Mouse (Mus musculus) cerebellum, adult 11-12 months (tissue): Measurements from ENCODE around the gene Cfap97d1.

Source experiments
- DNase-seq: peaks from one replicate; pipeline ENCODE4 v3.0.0; 2022

The Cfap97d1 gene

GRCm38 (mm10) chr11:101984054-101985025, at the start of gene Cfap97d1:
Gene Cfap97d1 (plus strand): TSS chr11:101984279.
- DNase-seq, result peak; percentile 96

- DNase-seq, result no peak
Measured at GRCm38 (mm10) chr11:101935743-101936142, 48.3 kb upstream of the Cfap97d1 start.

DNA sequence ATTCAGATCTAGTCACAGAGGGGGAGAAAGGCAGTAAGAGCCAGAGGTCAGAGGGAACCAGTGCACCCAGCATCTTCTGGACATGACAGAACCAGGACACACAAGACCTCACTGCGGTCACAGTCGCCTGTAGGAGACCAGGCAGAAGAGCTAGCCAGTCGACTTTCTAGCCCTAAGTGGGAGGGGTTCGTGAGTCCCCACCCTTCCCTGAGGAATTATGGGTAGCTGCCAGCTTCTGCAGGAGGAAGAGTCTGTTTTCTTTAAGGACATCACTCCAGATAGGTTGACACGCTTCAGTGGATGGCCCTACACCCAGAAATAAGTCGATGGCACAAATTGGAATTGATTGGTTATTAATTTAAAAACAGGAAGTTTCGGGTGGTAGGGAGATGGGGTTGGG, 47.7 kb upstream of the Cfap97d1 start:
- DNase-seq, result no peak

DNA sequence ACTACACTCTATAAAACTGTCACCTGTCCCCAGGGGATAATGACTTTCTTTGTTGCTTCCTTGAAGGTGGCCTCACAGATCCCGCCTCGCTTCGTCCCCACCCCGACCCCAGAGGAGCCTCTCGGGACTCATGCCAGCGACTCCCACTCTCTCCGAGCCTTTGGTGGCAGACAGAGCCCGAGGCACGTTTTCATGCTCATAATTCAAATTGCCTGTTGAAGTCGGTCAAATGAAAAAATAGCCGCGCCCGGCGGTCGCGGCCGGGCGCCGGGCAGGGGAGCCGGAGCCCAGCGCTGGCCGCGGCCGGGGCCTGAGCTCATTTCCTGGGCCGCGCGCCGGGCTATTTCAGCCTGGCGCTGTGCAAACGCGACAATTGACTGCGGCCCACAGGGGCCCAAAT, 47.0 kb upstream of the Cfap97d1 start:
- DNase-seq, result no peak

DNA sequence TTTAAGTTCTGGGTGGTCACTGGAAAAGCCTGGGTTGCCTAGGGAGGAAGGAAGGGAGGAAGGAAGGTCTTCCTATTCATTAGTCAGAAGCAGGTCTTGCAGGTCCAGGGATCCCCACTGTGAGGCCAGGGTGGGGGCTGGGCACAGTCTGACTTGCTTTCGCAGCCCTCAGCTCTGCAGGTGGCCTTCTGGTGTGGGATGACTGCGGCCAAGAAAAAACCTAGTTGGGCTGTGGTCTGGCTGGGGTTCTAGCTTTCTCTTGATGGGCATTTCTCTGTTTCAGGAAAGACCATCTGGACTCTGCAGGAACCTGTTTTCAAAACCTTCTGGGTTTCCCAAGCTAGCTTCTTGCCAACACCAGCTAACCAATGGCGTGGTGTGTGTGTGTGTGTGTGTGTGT, 41.0 kb upstream of the Cfap97d1 start:
- DNase-seq, result peak; percentile 94

DNA sequence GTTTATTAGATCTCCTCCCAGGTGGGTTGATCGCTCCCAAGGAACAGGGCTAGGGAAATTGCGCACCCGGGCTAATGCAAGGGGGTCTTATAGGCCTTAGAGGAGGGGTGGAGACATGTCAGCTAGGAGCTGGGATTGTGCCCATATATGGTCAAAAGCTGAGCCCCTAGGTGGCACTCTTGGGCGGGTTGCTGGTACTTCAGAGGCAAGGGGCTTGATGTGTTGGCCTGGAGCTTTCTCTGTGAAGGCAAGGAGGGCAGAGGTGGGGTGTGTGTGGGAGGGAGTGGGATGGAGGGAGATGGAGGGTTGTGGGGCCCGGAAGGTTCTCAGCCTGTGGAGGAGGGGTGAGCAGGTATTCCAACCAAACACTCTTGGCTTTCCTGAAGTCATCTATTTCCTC, 37.6 kb upstream of the Cfap97d1 start:
- DNase-seq, result no peak

GRCm38 (mm10) chr11:101950021-101950420, 34.1 kb upstream of the Cfap97d1 start:
- no peak for DNase-seq

- no peak for DNase-seq
Measured at GRCm38 (mm10) chr11:101952541-101953341, 31.3 kb upstream of the Cfap97d1 start.

DNA sequence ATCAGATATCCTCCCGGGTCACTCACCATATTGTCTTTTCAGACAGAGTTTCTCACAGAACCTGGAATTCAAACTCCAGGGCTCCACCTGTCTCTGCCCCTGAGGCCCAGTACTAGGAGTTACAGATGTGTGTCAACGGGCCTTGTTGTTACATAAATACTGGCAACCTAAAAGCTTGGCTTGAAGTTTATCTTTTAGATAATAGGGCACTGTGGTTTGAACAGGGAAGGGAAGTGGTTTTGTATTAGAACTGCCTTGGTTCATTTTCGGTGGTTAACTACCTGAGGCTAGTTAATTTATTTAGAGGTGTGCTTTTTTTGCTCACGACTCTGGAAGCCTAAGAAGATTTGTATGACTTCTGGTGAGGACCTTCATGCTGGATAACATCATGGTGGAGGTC, 30.6 kb upstream of the Cfap97d1 start:
- DNase-seq, result no peak

DNA sequence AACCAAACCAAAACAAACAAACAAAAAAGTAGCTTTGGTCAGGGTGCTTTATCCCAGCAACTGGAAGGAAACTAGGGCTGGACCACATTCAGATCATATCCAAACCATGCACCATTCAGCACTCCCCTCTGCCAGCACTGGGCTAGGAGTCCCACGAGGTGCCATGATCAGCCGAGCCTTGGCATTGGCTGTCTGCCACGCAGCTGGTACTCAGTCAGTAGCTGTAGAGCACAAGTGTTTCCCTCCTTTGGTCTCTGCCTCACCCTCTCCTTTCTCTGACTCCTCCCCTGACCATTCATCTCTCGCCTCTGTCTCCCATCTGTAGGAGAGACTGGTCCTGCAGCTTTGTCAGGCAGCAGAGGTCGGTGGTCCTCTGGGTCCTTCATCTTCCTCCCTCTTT, 26.6 kb upstream of the Cfap97d1 start:
- no peak for DNase-seq

DNA sequence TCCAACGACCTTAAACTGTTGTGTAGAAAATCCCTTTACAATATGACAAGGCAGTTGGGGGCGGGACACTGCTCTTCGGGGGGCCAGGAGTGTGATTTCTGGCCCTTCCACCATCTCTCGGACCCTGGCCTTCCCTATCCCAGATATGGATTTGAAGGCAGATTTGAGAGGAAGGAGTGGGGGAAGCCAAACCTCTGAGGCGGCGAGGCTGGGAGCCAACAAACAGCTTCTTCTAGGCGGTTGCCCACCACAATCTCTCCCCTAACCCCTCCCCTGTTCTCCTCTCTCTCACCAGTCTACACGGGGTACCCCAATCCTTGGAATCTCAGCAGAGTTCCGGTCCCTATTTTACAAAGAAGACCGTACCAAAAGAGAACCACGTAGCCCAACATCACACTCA, 21.0 kb upstream of the Cfap97d1 start:
- no peak for DNase-seq

GRCm38 (mm10) chr11:101963473-101964291, 20.4 kb upstream of the Cfap97d1 start:
- no peak for DNase-seq

- no peak for DNase-seq
Measured at GRCm38 (mm10) chr11:101964647-101965046, 19.4 kb upstream of the Cfap97d1 start.

DNA sequence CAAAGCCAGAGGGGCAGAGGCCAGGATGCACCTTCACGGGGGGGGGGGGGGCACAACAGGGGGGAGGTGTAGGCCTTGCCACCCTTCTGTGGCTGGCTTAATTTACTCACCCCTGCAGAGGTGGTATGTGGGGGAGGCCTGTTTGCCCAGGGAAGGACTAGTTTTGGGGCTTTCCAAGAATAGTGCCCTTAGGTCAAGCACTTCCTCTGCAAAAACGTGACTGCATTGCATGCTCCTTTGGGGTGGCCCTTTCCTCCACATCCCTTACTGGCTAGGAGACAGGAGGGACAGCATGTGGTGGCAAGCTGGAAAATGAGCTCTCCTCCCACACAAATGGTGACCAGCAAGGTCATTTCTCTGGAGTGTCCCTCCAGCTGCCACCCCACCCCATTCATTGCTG, 18.5 kb upstream of the Cfap97d1 start:
- DNase-seq, result no peak

DNA sequence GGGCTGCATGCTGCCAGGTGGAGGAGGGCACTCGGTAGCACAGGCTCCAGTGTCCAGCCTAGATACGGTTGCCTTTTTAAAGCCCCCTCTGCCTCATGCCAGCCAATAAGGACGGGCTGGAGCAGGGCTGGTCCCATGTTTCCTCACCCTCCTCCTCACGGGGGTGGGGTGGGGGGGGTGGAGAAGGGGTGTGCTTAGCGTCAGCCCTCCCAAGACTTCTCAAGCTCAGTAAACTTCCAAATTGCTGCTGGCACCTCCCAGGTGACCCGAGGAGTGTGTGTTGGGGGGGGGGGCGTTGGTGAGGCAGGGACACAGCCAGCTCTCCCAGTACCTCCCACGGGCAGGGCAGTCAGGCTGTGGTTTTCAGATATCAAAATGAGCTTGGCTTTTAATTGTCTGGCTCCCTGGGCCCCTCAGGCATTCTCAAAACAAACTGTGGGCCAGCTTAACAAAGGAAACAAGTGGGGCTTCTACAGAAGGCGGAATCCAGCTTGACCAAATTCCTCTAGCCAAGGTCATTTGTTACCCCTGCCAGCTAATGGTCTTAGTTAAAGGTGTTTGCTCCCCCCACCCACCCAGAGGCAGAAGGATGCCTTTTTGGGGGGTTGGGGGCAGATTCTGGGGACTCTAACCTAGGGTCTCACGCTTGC, 17.0 kb upstream of the Cfap97d1 start, which contains the start of gene Sost:
TSS of gene Sost (minus strand) at position 51 of the 650 bp plus-strand sequence.
- no peak for DNase-seq

GRCm38 (mm10) chr11:101968311-101968710, 15.8 kb upstream of the Cfap97d1 start:
- no peak for DNase-seq

DNA sequence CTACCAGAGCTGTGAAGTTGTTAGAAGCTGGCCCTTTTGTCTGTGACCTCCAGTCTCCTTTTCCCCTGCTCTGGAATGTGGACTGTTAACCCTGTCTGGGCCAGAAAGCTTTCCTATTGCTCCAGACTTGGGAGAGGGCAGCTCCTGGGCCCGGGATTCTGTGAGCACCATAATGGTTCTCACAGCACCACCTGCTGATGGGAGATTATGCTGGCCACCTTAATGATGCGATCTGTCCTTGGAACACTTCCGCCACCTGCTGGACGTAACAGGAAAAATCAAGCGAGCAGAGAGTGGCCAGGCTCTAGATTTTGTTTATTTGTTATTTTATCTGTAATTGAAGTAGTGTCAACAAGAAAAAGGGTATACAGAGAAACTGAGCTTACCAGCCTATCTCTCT, 15.3 kb upstream of the Cfap97d1 start:
- DNase-seq, result peak; percentile 75

DNA sequence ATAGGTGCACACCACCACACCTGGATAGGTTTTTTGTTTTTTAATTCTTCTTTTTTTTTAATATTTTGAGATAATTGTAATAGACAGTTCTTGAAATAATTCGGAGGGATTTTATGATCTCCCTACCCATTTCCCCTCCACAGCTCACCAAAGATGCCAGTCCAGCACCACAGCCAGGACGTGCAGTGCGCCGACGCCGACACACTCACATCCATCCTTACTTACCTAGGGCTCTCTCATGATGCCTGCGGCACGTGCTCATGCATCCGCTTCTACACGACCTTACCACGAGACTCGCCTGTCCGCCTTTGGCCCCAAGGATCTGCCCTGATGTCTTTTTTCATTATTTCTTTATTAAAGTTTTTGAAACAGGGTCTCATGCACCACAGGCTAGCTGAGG, 14.2 kb upstream of the Cfap97d1 start:
- DNase-seq, result peak; percentile 21

DNA sequence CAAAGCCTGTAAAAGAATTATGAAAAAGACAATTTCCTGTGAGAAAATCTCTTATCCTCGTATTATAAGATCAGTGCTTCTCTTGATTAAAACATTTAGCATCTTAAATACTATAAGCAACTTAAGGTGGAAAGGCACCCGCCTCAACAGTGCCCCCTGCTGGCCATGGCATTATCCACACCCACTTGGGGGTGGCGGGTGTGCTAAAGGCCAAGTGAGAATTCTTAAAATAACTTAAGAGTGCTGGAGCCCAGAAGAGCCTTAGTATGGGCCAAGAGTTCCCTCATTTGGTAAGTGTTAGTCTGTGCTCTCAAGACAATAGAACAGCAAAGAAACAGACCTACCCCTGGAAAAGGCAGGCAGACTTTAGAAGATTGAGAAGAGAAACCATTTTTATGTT, 12.7 kb upstream of the Cfap97d1 start:
- DNase-seq, result no peak

- no peak for DNase-seq
Measured at GRCm38 (mm10) chr11:101972097-101972496, 12.0 kb upstream of the Cfap97d1 start.

- DNase-seq, result no peak
Measured at GRCm38 (mm10) chr11:101972651-101973050, 11.4 kb upstream of the Cfap97d1 start.

DNA sequence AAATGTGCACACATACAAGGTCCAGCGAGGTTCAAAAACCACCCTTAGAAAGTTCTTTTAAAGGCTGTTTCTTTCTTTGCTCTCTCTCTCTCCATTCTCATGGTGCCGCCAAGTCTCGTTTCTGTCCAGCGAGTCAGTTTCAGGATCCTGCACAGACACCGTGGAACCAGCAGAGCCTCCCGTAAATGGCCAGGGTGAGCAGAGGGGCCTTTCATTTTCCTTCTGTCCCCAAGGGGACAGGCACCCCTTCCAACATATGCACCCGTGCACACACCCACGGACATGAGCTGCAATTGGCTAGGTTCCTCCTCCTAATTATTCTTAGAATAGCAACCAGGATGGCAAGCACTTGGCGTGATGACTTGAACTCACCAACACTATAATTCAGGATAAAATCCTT, 10.6 kb upstream of the Cfap97d1 start:
- DNase-seq, result no peak
